Mouse (Mus musculus): ENCODE results near the gene Eif5b. TPM values are rescaled to one million over a fixed set of nuclear protein-coding genes. Genes with fewer than 3 reads are reported as not detected.
A peak's percentile ranks its signal among the peaks of the same experiment; 100 is the strongest.
"Not testable (repeated sequence)": the region's sequence is repeated elsewhere in the genome, so short reads cannot be mapped to it uniquely, and the experiment has no call there.

The Eif5b gene
- polyA plus RNA-seq, 1 experiment from 2014 or later = 27.6 TPM

DNA sequence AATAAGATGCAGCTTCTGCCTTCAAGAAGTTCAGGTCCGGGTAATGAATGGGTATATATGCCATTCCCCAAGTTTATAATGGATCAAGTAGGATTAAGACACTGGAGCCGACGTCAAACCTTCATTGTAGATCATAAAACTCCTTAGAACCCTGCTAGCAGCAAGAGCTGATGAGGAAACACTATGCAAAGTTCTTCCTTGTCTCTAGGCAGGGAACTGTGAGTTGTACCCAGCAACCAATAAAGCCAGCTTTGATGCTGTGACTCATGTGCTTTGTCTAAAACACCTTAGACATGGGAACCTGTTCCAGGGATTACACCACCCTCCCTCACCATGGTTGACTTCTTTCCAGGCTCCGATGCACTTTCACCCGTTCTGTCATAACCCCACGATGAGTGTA is 29.1 kb upstream of the Eif5b start:
- Histone ChIP-seq H3K36me3 (ENCODE audit: control insufficient read depth, insufficient read depth, low read length) (no peaks in the 10 kb centered on the region), H3K9me3 (ENCODE audit: control insufficient read depth, low read length) (no peaks in the 10 kb centered on the region), H3K4me1 (ENCODE audit: control insufficient read depth, insufficient read depth, low read length) (no peaks in the 10 kb centered on the region), H3K27me3 (ENCODE audit: control insufficient read depth, insufficient read depth, low read length) (no peaks in the 10 kb centered on the region), H3K27ac (ENCODE audit: low read depth, low read length) (no peak overlapping the region), H3K4me2 (no peak overlapping the region), H3K9ac (ENCODE audit: low read length) (no peak overlapping the region), H3K4me3 (ENCODE audit: low read depth, low read length) (no peak overlapping the region)
- ATAC-seq (ENCODE audit: low FRiP score) (no peak), DNase-seq (ENCODE audit: low spot score, missing footprints) (no peak)
- 86% methylated on average over 6 of the region's 6 CpGs for WGBS

GRCm38 (mm10) chr1:37971520-37971919 is 26.3 kb upstream of the Eif5b start:
- DNase-seq (ENCODE audit: low spot score, missing footprints) (no peak), ATAC-seq (ENCODE audit: low FRiP score) (no peak)
- Histone ChIP-seq H3K36me3 (ENCODE audit: control insufficient read depth, insufficient read depth, low read length) (no peaks in the 10 kb centered on the region), H3K9ac (ENCODE audit: low read length) (no peak overlapping the region), H3K9me3 (ENCODE audit: control insufficient read depth, low read length) (no peaks in the 10 kb centered on the region), H3K27ac (ENCODE audit: low read depth, low read length) (no peak overlapping the region), H3K4me2 (no peak overlapping the region), H3K27me3 (ENCODE audit: control insufficient read depth, insufficient read depth, low read length) (no peaks in the 10 kb centered on the region), H3K4me3 (ENCODE audit: low read depth, low read length) (no peak overlapping the region), H3K4me1 (ENCODE audit: control insufficient read depth, insufficient read depth, low read length) (no peaks in the 10 kb centered on the region)
- WGBS = 77% methylated on average over 4 of the region's 4 CpGs

DNA sequence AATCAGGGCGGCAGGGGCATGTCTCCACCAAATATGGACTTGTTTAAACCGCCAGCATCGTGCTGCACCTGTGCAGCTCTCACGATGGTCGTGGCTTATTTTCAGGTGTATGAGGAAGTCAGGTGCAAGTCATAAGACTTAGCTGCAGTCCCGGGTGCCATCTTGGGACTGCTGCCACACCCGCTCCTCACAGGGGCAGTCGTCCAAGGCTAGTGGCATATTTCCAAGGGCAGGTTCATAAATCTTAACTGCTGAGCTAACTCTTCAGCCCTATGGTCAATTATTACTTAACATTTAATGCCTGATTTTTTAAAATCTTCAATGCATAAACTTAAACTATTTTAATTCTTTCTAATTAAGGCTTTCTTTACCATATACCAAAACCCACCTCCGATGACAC is 21.1 kb upstream of the Eif5b start:
- WGBS = 69% methylated on average over 9 of the region's 9 CpGs
- not testable (repeated sequence) for H3K27me3 ChIP-seq (ENCODE audit: control insufficient read depth, insufficient read depth, low read length); DNase-seq (ENCODE audit: low spot score, missing footprints); ATAC-seq (ENCODE audit: low FRiP score); H3K4me1 ChIP-seq (ENCODE audit: control insufficient read depth, insufficient read depth, low read length); H3K4me3 ChIP-seq (ENCODE audit: low read depth, low read length); H3K27ac ChIP-seq (ENCODE audit: low read depth, low read length); H3K9me3 ChIP-seq (ENCODE audit: control insufficient read depth, low read length); H3K36me3 ChIP-seq (ENCODE audit: control insufficient read depth, insufficient read depth, low read length); H3K9ac ChIP-seq (ENCODE audit: low read length); H3K4me2 ChIP-seq

GRCm38 (mm10) chr1:37977303-37977702 is 20.5 kb upstream of the Eif5b start:
- H3K4me3 ChIP-seq (ENCODE audit: low read depth, low read length) = no peak overlapping the region
- H3K27ac ChIP-seq (ENCODE audit: low read depth, low read length) = no peak overlapping the region
- H3K27me3 ChIP-seq (ENCODE audit: control insufficient read depth, insufficient read depth, low read length) = no peaks in the 10 kb centered on the region
- H3K4me2 ChIP-seq = no peak overlapping the region
- no peaks in the 10 kb centered on the region for H3K4me1 ChIP-seq (ENCODE audit: control insufficient read depth, insufficient read depth, low read length)
- no peaks in the 10 kb centered on the region for H3K9me3 ChIP-seq (ENCODE audit: control insufficient read depth, low read length)
- H3K36me3 ChIP-seq (ENCODE audit: control insufficient read depth, insufficient read depth, low read length) = no peaks in the 10 kb centered on the region
- ATAC-seq (ENCODE audit: low FRiP score) (no peak), DNase-seq (ENCODE audit: low spot score, missing footprints) (no peak)
- 87% methylated on average over 7 of the region's 7 CpGs for WGBS
- no peak overlapping the region for H3K9ac ChIP-seq (ENCODE audit: low read length)

DNA sequence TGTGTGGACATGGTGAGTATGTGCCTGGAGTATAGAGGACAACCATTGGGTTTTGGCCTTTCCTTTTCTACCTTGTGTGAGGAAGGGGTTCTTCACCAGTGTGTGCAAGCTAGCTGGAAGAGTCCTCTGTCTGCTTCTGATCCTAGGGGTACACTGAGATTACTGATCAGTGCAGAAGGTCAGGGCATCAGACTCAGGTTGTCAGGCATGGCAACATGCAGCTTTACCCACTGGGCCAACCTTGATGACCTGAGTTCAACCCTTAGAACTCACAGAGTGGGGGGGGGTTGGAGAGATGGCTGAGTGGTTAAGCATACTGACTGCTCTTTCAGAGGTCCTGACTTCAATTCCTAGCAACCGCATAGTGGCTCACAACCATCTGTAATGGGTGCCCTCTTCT is 13.5 kb upstream of the Eif5b start:
- no peaks in the 10 kb centered on the region for H3K27me3 ChIP-seq (ENCODE audit: control insufficient read depth, insufficient read depth, low read length)
- no peak for DNase-seq (ENCODE audit: low spot score, missing footprints)
- no peak overlapping the region for H3K4me2 ChIP-seq
- no peaks in the 10 kb centered on the region for H3K9me3 ChIP-seq (ENCODE audit: control insufficient read depth, low read length)
- H3K9ac ChIP-seq (ENCODE audit: low read length) = no peak overlapping the region
- WGBS = 95% methylated on average over 1 of the region's 1 CpGs
- no peak overlapping the region for H3K27ac ChIP-seq (ENCODE audit: low read depth, low read length)
- ATAC-seq (ENCODE audit: low FRiP score) = no peak
- no peaks in the 10 kb centered on the region for H3K4me1 ChIP-seq (ENCODE audit: control insufficient read depth, insufficient read depth, low read length)
- no peak overlapping the region for H3K4me3 ChIP-seq (ENCODE audit: low read depth, low read length)
- H3K36me3 ChIP-seq (ENCODE audit: control insufficient read depth, insufficient read depth, low read length) = peaks cover 15% of the 10 kb centered on the region

GRCm38 (mm10) chr1:37985764-37986323 is 12.0 kb upstream of the Eif5b start:
- Histone ChIP-seq H3K4me2 (no peak overlapping the region), H3K27me3 (ENCODE audit: control insufficient read depth, insufficient read depth, low read length) (no peaks in the 10 kb centered on the region), H3K27ac (ENCODE audit: low read depth, low read length) (no peak overlapping the region), H3K9me3 (ENCODE audit: control insufficient read depth, low read length) (no peaks in the 10 kb centered on the region), H3K36me3 (ENCODE audit: control insufficient read depth, insufficient read depth, low read length) (peaks cover 20% of the 10 kb centered on the region), H3K9ac (ENCODE audit: low read length) (no peak overlapping the region), H3K4me3 (ENCODE audit: low read depth, low read length) (no peak overlapping the region), H3K4me1 (ENCODE audit: control insufficient read depth, insufficient read depth, low read length) (no peaks in the 10 kb centered on the region)
- whole genome bisulfite sequencing = 82% methylated on average over 9 of the region's 9 CpGs
- ATAC-seq (ENCODE audit: low FRiP score) = no peak
- DNase-seq (ENCODE audit: low spot score, missing footprints) = peak; percentile 87

DNA sequence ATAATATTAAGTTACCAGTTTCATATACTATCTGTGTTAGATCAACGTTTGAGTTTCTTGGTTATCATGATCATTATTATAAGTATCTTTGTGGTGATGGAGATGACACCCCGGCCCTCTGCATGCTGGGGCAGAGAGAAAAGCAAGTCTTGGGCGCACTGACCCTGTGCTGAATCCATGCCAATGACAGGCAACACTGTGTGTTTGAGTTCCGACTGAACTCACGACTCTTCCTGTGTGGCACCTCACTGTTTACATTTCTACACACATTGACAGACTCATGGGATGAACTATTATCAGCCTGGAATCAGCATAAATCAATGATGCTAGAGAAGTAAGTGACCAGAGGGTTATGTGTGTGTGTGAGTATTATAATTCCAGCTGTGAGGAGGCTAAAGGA is 10.0 kb upstream of the Eif5b start:
- no peak overlapping the region for H3K4me2 ChIP-seq
- H3K27me3 ChIP-seq (ENCODE audit: control insufficient read depth, insufficient read depth, low read length) = no peaks in the 10 kb centered on the region
- no peak for ATAC-seq (ENCODE audit: low FRiP score)
- no peaks in the 10 kb centered on the region for H3K4me1 ChIP-seq (ENCODE audit: control insufficient read depth, insufficient read depth, low read length)
- H3K27ac ChIP-seq (ENCODE audit: low read depth, low read length) = no peak overlapping the region
- H3K9ac ChIP-seq (ENCODE audit: low read length) = no peak overlapping the region
- 94% methylated on average over 5 of the region's 5 CpGs for WGBS
- H3K4me3 ChIP-seq (ENCODE audit: low read depth, low read length) = no peak overlapping the region
- H3K36me3 ChIP-seq (ENCODE audit: control insufficient read depth, insufficient read depth, low read length) = peaks cover 26% of the 10 kb centered on the region
- no peak for DNase-seq (ENCODE audit: low spot score, missing footprints)
- H3K9me3 ChIP-seq (ENCODE audit: control insufficient read depth, low read length) = no peaks in the 10 kb centered on the region

DNA sequence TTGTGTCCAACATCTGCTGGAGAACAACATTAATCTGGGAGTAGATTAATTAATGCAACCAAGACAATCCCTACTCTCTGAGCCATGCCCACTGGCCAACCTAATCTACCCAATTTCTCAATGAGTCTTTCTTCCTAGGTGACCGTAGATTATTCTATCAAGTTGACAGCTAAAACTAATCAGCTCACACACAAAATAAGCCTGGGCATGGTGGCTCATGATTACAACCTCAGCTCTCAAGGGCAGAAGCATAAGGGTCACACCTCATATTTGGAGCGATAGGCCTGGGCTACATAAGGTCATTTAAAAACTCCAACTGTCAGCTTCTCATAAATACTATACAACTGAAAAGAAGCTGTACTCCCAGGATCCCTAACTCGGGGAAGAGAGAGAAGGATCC is 1.6 kb upstream of the Eif5b start:
- ATAC-seq (ENCODE audit: low FRiP score) = no peak
- Histone ChIP-seq H3K36me3 (ENCODE audit: control insufficient read depth, insufficient read depth, low read length) (peaks cover 9% of the 10 kb centered on the region; the same call in 1 of the 2 replicates), H3K4me1 (ENCODE audit: control insufficient read depth, insufficient read depth, low read length) (peaks cover 13% of the 10 kb centered on the region), H3K4me2 (peak overlapping the region; percentile 49), H3K27ac (ENCODE audit: low read depth, low read length) (no peak overlapping the region), H3K27me3 (ENCODE audit: control insufficient read depth, insufficient read depth, low read length) (no peaks in the 10 kb centered on the region), H3K4me3 (ENCODE audit: low read depth, low read length) (peak overlapping the region; percentile 93), H3K9ac (ENCODE audit: low read length) (peak overlapping the region; percentile 72), H3K9me3 (ENCODE audit: control insufficient read depth, low read length) (no peaks in the 10 kb centered on the region)
- DNase-seq (ENCODE audit: low spot score, missing footprints) = no peak
- 55% methylated on average over 3 of the region's 3 CpGs for WGBS

GRCm38 (mm10) chr1:37996877-37997484 is 829 bp upstream of the Eif5b start:
- Histone ChIP-seq H3K4me2 (peak overlapping the region; percentile 60), H3K9ac (ENCODE audit: low read length) (peak overlapping the region; percentile 88), H3K4me1 (ENCODE audit: control insufficient read depth, insufficient read depth, low read length) (peaks cover 13% of the 10 kb centered on the region), H3K36me3 (ENCODE audit: control insufficient read depth, insufficient read depth, low read length) (peaks cover 9% of the 10 kb centered on the region; the same call in 1 of the 2 replicates), H3K4me3 (ENCODE audit: low read depth, low read length) (peak overlapping the region; percentile 93), H3K9me3 (ENCODE audit: control insufficient read depth, low read length) (no peaks in the 10 kb centered on the region), H3K27me3 (ENCODE audit: control insufficient read depth, insufficient read depth, low read length) (no peaks in the 10 kb centered on the region), H3K27ac (ENCODE audit: low read depth, low read length) (peak overlapping the region; percentile 62; the same call in 1 of the 2 replicates)
- ATAC-seq (ENCODE audit: low FRiP score) (peak; percentile 95), DNase-seq (ENCODE audit: low spot score, missing footprints) (peak; percentile 99)
- WGBS = under 1% methylated on average over 42 of the region's 42 CpGs
